Mouse (Mus musculus): ENCODE results near the gene Gna12.

- no peak for TF ChIP-seq MAFK (IDR thresholded peaks at IDR 0.05; ENCODE audit: borderline replicate concordance, low read depth, low read length)
- no peak for TF ChIP-seq TAL1 (IDR thresholded peaks at IDR 0.05; ENCODE audit: low read length)
Observed at GRCm38 (mm10) chr5:140794753-140795152, 35.5 kb downstream of the Gna12 start.

Measured in MEL (cell line).